Mouse (Mus musculus): ENCODE data around the gene Fto. TPM values are rescaled to one million over a fixed set of nuclear protein-coding genes. Genes with fewer than 3 reads are reported as not detected.
A peak's percentile ranks its signal among the peaks of the same experiment; 100 is the strongest.

Fto gene
- polyA plus RNA-seq, 1 experiment from 2014 or later: 151 TPM

GRCm38 (mm10) chr8:91349816-91350215 lies 36.5 kb downstream of the Fto start:
- no peak for ATAC-seq
- H3K4me1 ChIP-seq (ENCODE audit: control insufficient read depth, insufficient read depth, low read depth, low read length): peaks cover 2% of the 10 kb centered on the region
- H3K9ac ChIP-seq (ENCODE audit: low read depth, low read length): no peak overlapping the region
- 95% methylated on average over 7 of the region's 7 CpGs for WGBS
- no peak overlapping the region for H3K27ac ChIP-seq (ENCODE audit: low read depth, low read length)
- H3K4me2 ChIP-seq (ENCODE audit: low read length): no peak overlapping the region
- H3K27me3 ChIP-seq (replicated peaks; ENCODE audit: control insufficient read depth, insufficient read depth, low read length): no peaks in the 10 kb centered on the region
- no peak overlapping the region for H3K4me3 ChIP-seq (ENCODE audit: low read length)
- no peaks in the 10 kb centered on the region for H3K36me3 ChIP-seq (ENCODE audit: control insufficient read depth, insufficient read depth, low read length)
- H3K9me3 ChIP-seq (ENCODE audit: control insufficient read depth, low read length): no peaks in the 10 kb centered on the region

DNA sequence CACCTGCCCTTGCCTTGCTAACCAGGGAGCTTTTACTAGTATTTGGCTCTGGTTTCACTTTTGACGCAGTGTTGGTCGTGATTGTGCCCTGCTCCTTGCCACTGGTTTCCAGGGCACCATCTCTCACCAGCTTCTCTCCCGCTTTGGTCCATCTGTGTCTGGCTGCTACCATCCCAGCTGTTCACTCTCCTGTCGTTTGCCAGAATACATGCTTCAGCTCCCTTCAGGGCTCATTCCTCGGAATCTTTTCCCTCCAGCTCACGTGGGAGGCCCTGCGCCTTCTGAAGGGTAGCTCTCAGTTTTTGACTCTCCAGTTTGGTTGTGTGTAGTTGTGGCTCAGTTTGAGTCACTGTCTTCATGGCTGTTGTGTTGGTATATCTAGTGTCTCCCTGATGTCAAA lies 37.3 kb downstream of the Fto start:
- H3K36me3 ChIP-seq (ENCODE audit: control insufficient read depth, insufficient read depth, low read length): no peaks in the 10 kb centered on the region
- no peaks in the 10 kb centered on the region for H3K9me3 ChIP-seq (ENCODE audit: control insufficient read depth, low read length)
- no peak overlapping the region for H3K9ac ChIP-seq (ENCODE audit: low read depth, low read length)
- no peaks in the 10 kb centered on the region for H3K27me3 ChIP-seq (replicated peaks; ENCODE audit: control insufficient read depth, insufficient read depth, low read length)
- H3K4me1 ChIP-seq (ENCODE audit: control insufficient read depth, insufficient read depth, low read depth, low read length): peaks cover 10% of the 10 kb centered on the region
- H3K4me3 ChIP-seq (ENCODE audit: low read length): no peak overlapping the region
- no peak overlapping the region for H3K27ac ChIP-seq (ENCODE audit: low read depth, low read length)
- H3K4me2 ChIP-seq (ENCODE audit: low read length): no peak overlapping the region
- 68% methylated on average over 7 of the region's 7 CpGs for WGBS
- no peak for ATAC-seq

GRCm38 (mm10) chr8:91352598-91352997 lies 39.3 kb downstream of the Fto start:
- H3K27me3 ChIP-seq (replicated peaks; ENCODE audit: control insufficient read depth, insufficient read depth, low read length): no peaks in the 10 kb centered on the region
- no peaks in the 10 kb centered on the region for H3K36me3 ChIP-seq (ENCODE audit: control insufficient read depth, insufficient read depth, low read length)
- no peak overlapping the region for H3K4me3 ChIP-seq (ENCODE audit: low read length)
- ATAC-seq: no peak
- H3K9me3 ChIP-seq (ENCODE audit: control insufficient read depth, low read length): no peaks in the 10 kb centered on the region
- peaks cover 18% of the 10 kb centered on the region for H3K4me1 ChIP-seq (ENCODE audit: control insufficient read depth, insufficient read depth, low read depth, low read length)
- H3K27ac ChIP-seq (ENCODE audit: low read depth, low read length): no peak overlapping the region
- H3K4me2 ChIP-seq (ENCODE audit: low read length): no peak overlapping the region
- 92% methylated on average over 3 of the region's 3 CpGs for WGBS
- H3K9ac ChIP-seq (ENCODE audit: low read depth, low read length): no peak overlapping the region

DNA sequence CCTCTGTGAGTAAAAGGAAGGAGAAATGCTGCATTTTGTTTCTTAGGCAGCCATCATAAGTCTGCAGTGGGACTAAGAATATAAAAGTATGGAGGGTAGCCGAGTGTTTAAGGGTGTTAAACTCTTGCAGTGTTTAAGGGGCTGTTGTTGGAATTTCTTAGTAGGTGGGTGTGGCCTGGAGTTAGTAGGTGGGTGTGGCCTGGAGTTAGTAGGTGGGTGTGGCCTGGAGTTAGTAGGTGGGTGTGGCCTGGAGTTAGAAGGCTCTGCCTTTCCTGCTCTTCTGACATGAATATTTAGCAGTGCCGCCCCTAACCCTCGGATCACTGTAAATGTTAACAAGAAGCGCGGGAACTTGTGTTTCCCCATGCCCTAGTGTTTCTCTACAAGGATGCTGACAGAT lies 39.7 kb downstream of the Fto start:
- Histone ChIP-seq H3K27ac (ENCODE audit: low read depth, low read length) (no peak overlapping the region), H3K9ac (ENCODE audit: low read depth, low read length) (no peak overlapping the region), H3K9me3 (ENCODE audit: control insufficient read depth, low read length) (no peaks in the 10 kb centered on the region), H3K4me2 (ENCODE audit: low read length) (no peak overlapping the region), H3K36me3 (ENCODE audit: control insufficient read depth, insufficient read depth, low read length) (no peaks in the 10 kb centered on the region), H3K4me1 (ENCODE audit: control insufficient read depth, insufficient read depth, low read depth, low read length) (peaks cover 18% of the 10 kb centered on the region), H3K4me3 (ENCODE audit: low read length) (no peak overlapping the region), H3K27me3 (replicated peaks; ENCODE audit: control insufficient read depth, insufficient read depth, low read length) (no peaks in the 10 kb centered on the region)
- no peak for ATAC-seq
- 79% methylated on average over 5 of the region's 5 CpGs for WGBS

- no peak overlapping the region for H3K9ac ChIP-seq (ENCODE audit: low read depth, low read length)
- no peaks in the 10 kb centered on the region for H3K36me3 ChIP-seq (ENCODE audit: control insufficient read depth, insufficient read depth, low read length)
- H3K4me1 ChIP-seq (ENCODE audit: control insufficient read depth, insufficient read depth, low read depth, low read length): peaks cover 18% of the 10 kb centered on the region
- H3K4me2 ChIP-seq (ENCODE audit: low read length): no peak overlapping the region
- H3K4me3 ChIP-seq (ENCODE audit: low read length): no peak overlapping the region
- no peak for ATAC-seq
- H3K9me3 ChIP-seq (ENCODE audit: control insufficient read depth, low read length): no peaks in the 10 kb centered on the region
- no peak overlapping the region for H3K27ac ChIP-seq (ENCODE audit: low read depth, low read length)
- H3K27me3 ChIP-seq (replicated peaks; ENCODE audit: control insufficient read depth, insufficient read depth, low read length): no peaks in the 10 kb centered on the region
- WGBS: 92% methylated on average over 4 of the region's 4 CpGs
Observed at GRCm38 (mm10) chr8:91353907-91354306, 40.6 kb downstream of the Fto start.

DNA sequence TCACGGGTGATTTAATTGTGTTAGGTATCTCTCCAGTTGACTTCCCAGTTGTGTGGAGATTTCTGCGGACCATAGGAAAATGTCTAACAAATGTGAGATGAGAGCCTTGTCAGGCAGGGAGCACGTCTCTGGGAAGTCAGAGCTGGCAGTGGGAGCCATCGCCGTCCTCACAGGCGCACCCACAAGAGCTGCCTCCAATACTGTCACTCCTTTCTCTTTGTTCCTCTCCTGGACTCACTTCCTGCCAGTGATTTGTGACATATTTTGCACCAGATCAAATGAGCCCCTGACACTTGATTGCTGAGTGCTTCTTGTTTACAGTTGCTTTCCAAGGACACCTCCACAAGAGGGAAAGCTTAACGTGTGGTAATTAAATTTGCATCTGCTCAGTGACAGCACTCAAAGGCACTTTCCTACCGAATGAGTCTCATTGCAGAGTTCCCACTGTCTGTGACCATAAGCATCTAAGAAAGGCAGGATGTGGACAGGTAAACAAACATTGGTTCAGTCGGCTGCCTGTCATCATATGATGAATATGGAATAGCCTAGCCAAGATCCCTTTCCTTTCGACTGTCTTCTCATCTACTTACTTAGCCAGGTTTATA lies 42.1 kb downstream of the Fto start:
- H3K36me3 ChIP-seq (ENCODE audit: control insufficient read depth, insufficient read depth, low read length): no peaks in the 10 kb centered on the region
- H3K4me3 ChIP-seq (ENCODE audit: low read length): no peak overlapping the region
- 22% methylated on average over 10 of the region's 10 CpGs for WGBS
- peaks cover 18% of the 10 kb centered on the region for H3K4me1 ChIP-seq (ENCODE audit: control insufficient read depth, insufficient read depth, low read depth, low read length)
- peak overlapping the region; percentile 11; the same call in 1 of the 2 replicates for H3K4me2 ChIP-seq (ENCODE audit: low read length)
- H3K9ac ChIP-seq (ENCODE audit: low read depth, low read length): no peak overlapping the region
- peak overlapping the region; percentile 19 for H3K27ac ChIP-seq (ENCODE audit: low read depth, low read length)
- ATAC-seq: peak; percentile 49; the same call in 1 of the 2 replicates
- no peaks in the 10 kb centered on the region for H3K27me3 ChIP-seq (replicated peaks; ENCODE audit: control insufficient read depth, insufficient read depth, low read length)
- H3K9me3 ChIP-seq (ENCODE audit: control insufficient read depth, low read length): no peaks in the 10 kb centered on the region

GRCm38 (mm10) chr8:91355956-91356699 lies 42.8 kb downstream of the Fto start:
- peaks cover 18% of the 10 kb centered on the region for H3K4me1 ChIP-seq (ENCODE audit: control insufficient read depth, insufficient read depth, low read depth, low read length)
- no peak overlapping the region for H3K4me3 ChIP-seq (ENCODE audit: low read length)
- H3K9ac ChIP-seq (ENCODE audit: low read depth, low read length): no peak overlapping the region
- H3K27ac ChIP-seq (ENCODE audit: low read depth, low read length): no peak overlapping the region
- ATAC-seq: peak; percentile 55; the same call in 1 of the 2 replicates
- peak overlapping the region; percentile 16; the same call in 1 of the 2 replicates for H3K4me2 ChIP-seq (ENCODE audit: low read length)
- no peaks in the 10 kb centered on the region for H3K9me3 ChIP-seq (ENCODE audit: control insufficient read depth, low read length)
- H3K27me3 ChIP-seq (replicated peaks; ENCODE audit: control insufficient read depth, insufficient read depth, low read length): no peaks in the 10 kb centered on the region
- WGBS: 45% methylated on average over 11 of the region's 11 CpGs
- H3K36me3 ChIP-seq (ENCODE audit: control insufficient read depth, insufficient read depth, low read length): no peaks in the 10 kb centered on the region

DNA sequence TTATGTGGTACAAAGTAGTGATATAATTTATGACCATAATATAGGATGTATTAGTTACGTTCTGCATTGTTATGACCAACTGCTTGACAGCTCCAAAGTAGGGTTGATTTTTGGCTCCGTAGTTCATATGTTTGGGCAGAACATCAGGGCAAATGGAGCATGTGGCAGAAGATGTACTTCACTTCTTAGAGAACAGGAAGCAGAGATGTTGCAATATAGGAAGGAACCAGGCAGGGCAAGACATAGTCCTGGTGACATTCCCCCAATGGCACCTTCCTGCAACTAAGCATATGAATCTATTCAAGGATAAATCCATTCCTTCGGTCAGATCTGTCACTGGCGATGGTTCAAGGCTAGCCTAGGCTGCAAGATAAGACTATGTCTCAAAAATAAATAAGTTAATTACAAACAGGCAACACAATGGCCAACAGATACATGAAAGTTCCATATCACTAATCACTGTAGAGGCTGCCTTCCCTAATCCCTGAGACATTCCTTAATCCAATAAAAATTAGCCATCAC lies 44.2 kb downstream of the Fto start:
- no peak overlapping the region for H3K4me2 ChIP-seq (ENCODE audit: low read length)
- no peaks in the 10 kb centered on the region for H3K27me3 ChIP-seq (replicated peaks; ENCODE audit: control insufficient read depth, insufficient read depth, low read length)
- no peaks in the 10 kb centered on the region for H3K36me3 ChIP-seq (ENCODE audit: control insufficient read depth, insufficient read depth, low read length)
- H3K27ac ChIP-seq (ENCODE audit: low read depth, low read length): no peak overlapping the region
- H3K4me3 ChIP-seq (ENCODE audit: low read length): no peak overlapping the region
- 91% methylated on average over 4 of the region's 4 CpGs for WGBS
- H3K4me1 ChIP-seq (ENCODE audit: control insufficient read depth, insufficient read depth, low read depth, low read length): peaks cover 18% of the 10 kb centered on the region
- no peaks in the 10 kb centered on the region for H3K9me3 ChIP-seq (ENCODE audit: control insufficient read depth, low read length)
- ATAC-seq: no peak
- no peak overlapping the region for H3K9ac ChIP-seq (ENCODE audit: low read depth, low read length)

DNA sequence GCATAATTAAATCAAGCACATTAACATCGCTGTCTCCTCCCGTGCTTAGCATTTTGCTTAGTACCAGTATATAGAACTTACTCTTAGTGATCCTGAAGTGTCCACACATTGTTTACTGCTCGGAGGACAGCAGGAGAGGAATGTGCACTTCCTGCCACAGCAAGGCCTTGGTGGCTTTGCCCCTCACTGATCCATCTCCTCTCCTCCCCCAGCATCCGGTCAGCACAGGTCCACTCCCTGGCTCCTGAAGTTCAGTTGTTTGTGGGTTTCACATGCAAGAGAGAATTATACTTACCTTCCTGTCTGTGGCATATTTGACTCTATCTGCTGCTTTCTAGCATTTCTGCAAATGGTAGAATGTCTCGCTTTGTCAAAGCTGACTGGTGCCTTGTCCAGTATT lies 44.7 kb downstream of the Fto start:
- Histone ChIP-seq H3K9me3 (ENCODE audit: control insufficient read depth, low read length) (no peaks in the 10 kb centered on the region), H3K27ac (ENCODE audit: low read depth, low read length) (no peak overlapping the region), H3K27me3 (replicated peaks; ENCODE audit: control insufficient read depth, insufficient read depth, low read length) (no peaks in the 10 kb centered on the region), H3K9ac (ENCODE audit: low read depth, low read length) (no peak overlapping the region), H3K36me3 (ENCODE audit: control insufficient read depth, insufficient read depth, low read length) (no peaks in the 10 kb centered on the region), H3K4me3 (ENCODE audit: low read length) (no peak overlapping the region), H3K4me2 (ENCODE audit: low read length) (no peak overlapping the region), H3K4me1 (ENCODE audit: control insufficient read depth, insufficient read depth, low read depth, low read length) (peaks cover 18% of the 10 kb centered on the region)
- WGBS: 81% methylated on average over 5 of the region's 5 CpGs
- no peak for ATAC-seq

All from hindbrain, embryonic 16.5 days (tissue).